Mouse (Mus musculus) cerebellum, adult 2 months (tissue): Measurements from ENCODE around the gene Trim3.

Source experiments
- CTCF ChIP-seq: fragments of 200-500 bp; IDR thresholded peaks from 2 replicates; pipeline ENCODE4 v1.5.1; 2011; ENCODE audit warnings: low read depth, mild to moderate bottlenecking, control low read depth, low read length, moderate library complexity, borderline replicate concordance; ENCODE audit not compliant: insufficient read depth
- POLR2A ChIP-seq: fragments of 200-500 bp; IDR thresholded peaks from 2 replicates; pipeline ENCODE4 v1.6.1; 2011; ENCODE audit warnings: low read length, control low read depth, borderline replicate concordance; ENCODE audit not compliant: insufficient read depth

DNA sequence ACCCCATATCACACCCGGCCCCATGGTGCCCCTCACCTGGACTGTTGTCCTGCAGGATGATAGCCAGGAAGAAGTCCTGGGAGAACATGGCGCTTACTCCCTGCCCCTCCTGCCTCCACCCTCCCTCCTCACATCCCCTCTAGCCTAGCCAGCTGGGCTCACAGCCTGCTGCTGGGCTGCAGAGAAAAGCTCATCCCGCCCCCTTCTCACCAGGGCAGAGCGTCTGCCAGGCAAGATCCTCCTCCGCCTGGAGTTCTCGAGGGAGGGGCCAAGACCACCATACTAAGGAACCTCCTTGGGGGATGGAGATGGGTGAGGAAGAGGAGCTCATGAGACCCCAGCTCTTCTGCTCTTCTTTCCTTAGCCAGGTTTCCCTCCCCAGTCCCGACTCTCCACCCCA, 64.8 kb downstream of the Trim3 start:
- TF ChIP-seq CTCF, result no peak
- no peak for TF ChIP-seq POLR2A
